Comparison of ENCODE assay signal across 8 mouse cellular contexts in genomic region chr3:134239321-134239970, GRCm38 (mm10). TPM values are rescaled to one million over a fixed set of nuclear protein-coding genes. Genes with fewer than 3 reads are reported as not detected.
DNase-seq lines count a peak whose midpoint lies in the region; ATAC-seq and TF ChIP-seq lines count a peak whose summit lies in the region.

No protein-coding gene starts in this region.

- no peak for TF ChIP-seq POLR2A in bone marrow macrophage, adult 2 months (IDR thresholded peaks at IDR 0.05; ENCODE audit: borderline replicate concordance, low read depth, low read length)

- no peak for TF ChIP-seq CTCF in bone marrow macrophage, adult 2 months (IDR thresholded peaks at IDR 0.05; ENCODE audit: low read depth, low read length)

- peak overlapping the region; percentile 69 for H3K4me2 ChIP-seq in forebrain, embryonic 11.5 days (ENCODE audit: low read depth, low read length, severe bottlenecking)
- H3K4me2 ChIP-seq in heart, embryonic 16.5 days (ENCODE audit: low read depth, low read length) = peak overlapping the region; percentile 86
- peak overlapping the region; percentile 70 for H3K4me2 ChIP-seq in liver, embryonic 15.5 days

- H3K9ac ChIP-seq in forebrain, embryonic 11.5 days (ENCODE audit: low read length) = peak overlapping the region; percentile 88
- peak overlapping the region; percentile 85 for H3K9ac ChIP-seq in heart, embryonic 16.5 days (ENCODE audit: low read length)
- no peak overlapping the region for H3K9ac ChIP-seq in liver, embryonic 15.5 days

- DNase-seq in CD4-positive helper T cell, adult 2 months (ENCODE audit: low read depth, low spot score) = peak; percentile 3
- peak; percentile 87 for DNase-seq in forebrain, embryonic 11.5 days (ENCODE audit: low spot score)
- peak; percentile 60 to 70 for DNase-seq in kidney, postnatal 4 days
- DNase-seq in ovary, adult 18-20 months (ENCODE audit: low spot score) = peak; percentile 33
- DNase-seq in urinary bladder, postnatal 4 days (ENCODE audit: low spot score in 2 of 2) = peak; percentile 35 to 59

- peak overlapping the region; percentile 61 for H3K4me3 ChIP-seq in bone marrow macrophage, adult 2 months (ENCODE audit: insufficient read depth, low read length)
- H3K4me3 ChIP-seq in forebrain, embryonic 11.5 days (ENCODE audit: low read depth, low read length) = peak overlapping the region; percentile 78
- H3K4me3 ChIP-seq in heart, embryonic 16.5 days (ENCODE audit: low read length) = peak overlapping the region; percentile 86
- peak overlapping the region; percentile 56 for H3K4me3 ChIP-seq in liver, embryonic 15.5 days (replicated peaks)

- 2% methylated on average over 31 of the region's 51 CpGs for WGBS in forebrain, embryonic 11.5 days
- 0% methylated on average over 49 of the region's 51 CpGs for WGBS in heart, embryonic 16.5 days
- under 1% methylated on average over 51 of the region's 51 CpGs for WGBS in liver, embryonic 15.5 days (ENCODE audit: insufficient replicate concordance)

- H3K36me3 ChIP-seq in forebrain, embryonic 11.5 days (ENCODE audit: control insufficient read depth, insufficient read depth, low read length) = no peaks in the 10 kb centered on the region
- no peaks in the 10 kb centered on the region for H3K36me3 ChIP-seq in heart, embryonic 16.5 days (ENCODE audit: control insufficient read depth, insufficient read depth)
- no peaks in the 10 kb centered on the region for H3K36me3 ChIP-seq in liver, embryonic 15.5 days (replicated peaks)

- no peaks in the 10 kb centered on the region for H3K9me3 ChIP-seq in forebrain, embryonic 11.5 days (ENCODE audit: control insufficient read depth, low read length)
- no peaks in the 10 kb centered on the region for H3K9me3 ChIP-seq in heart, embryonic 16.5 days (replicated peaks; ENCODE audit: control insufficient read depth, low read length)
- no peaks in the 10 kb centered on the region for H3K9me3 ChIP-seq in liver, embryonic 15.5 days (replicated peaks)

- H3K27me3 ChIP-seq in forebrain, embryonic 11.5 days (ENCODE audit: control insufficient read depth, insufficient read depth, low read length) = no peaks in the 10 kb centered on the region
- H3K27me3 ChIP-seq in heart, embryonic 16.5 days (ENCODE audit: control insufficient read depth, insufficient read depth, low read length) = no peaks in the 10 kb centered on the region
- peaks cover 76% of the 10 kb centered on the region for H3K27me3 ChIP-seq in liver, embryonic 15.5 days

- no peak overlapping the region for H3K27ac ChIP-seq in bone marrow macrophage, adult 2 months (ENCODE audit: insufficient read depth, low read depth, low read length)
- peak overlapping the region; percentile 98 for H3K27ac ChIP-seq in forebrain, embryonic 11.5 days (ENCODE audit: low read depth, low read length)
- H3K27ac ChIP-seq in heart, embryonic 16.5 days (ENCODE audit: low read length) = peak overlapping the region; percentile 92
- no peak overlapping the region for H3K27ac ChIP-seq in liver, embryonic 15.5 days (replicated peaks)

- no peaks in the 10 kb centered on the region for H3K4me1 ChIP-seq in bone marrow macrophage, adult 2 months (ENCODE audit: control insufficient read depth, insufficient read depth, low read length)
- H3K4me1 ChIP-seq in forebrain, embryonic 11.5 days (replicated peaks; ENCODE audit: control insufficient read depth, insufficient read depth, low read length) = no peaks in the 10 kb centered on the region; the same call in 1 of the 2 replicates
- H3K4me1 ChIP-seq in heart, embryonic 16.5 days (ENCODE audit: control insufficient read depth, insufficient read depth, low read length) = peaks cover 13% of the 10 kb centered on the region
- H3K4me1 ChIP-seq in liver, embryonic 15.5 days (replicated peaks) = 0 out of 2 replicates have a peak, but pooled peaks cover 2% of the 10 kb centered on the region

- peak; percentile 13 for ATAC-seq in forebrain, embryonic 11.5 days (replicated peaks; ENCODE audit: low FRiP score)
- peak; percentile 14; the same call in 1 of the 2 replicates for ATAC-seq in heart, embryonic 16.5 days (replicated peaks; ENCODE audit: extremely low read depth, insufficient read depth, low FRiP score)
- ATAC-seq in liver, embryonic 15.5 days (ENCODE audit: insufficient read depth) = 0 out of 2 replicates have a peak, but pooled peaks have one; percentile 20

RNA-seq across cellular contexts. Expression of gene Cxxc4, which starts 3.2 kb away (rescaled TPM):
- not detected in 2 replicates for polyA plus RNA-seq in bone marrow macrophage, adult 2 months (2012; ENCODE audit: insufficient read depth, insufficient read length, missing spikeins)
- 24.8 and 26.4 TPM in 2 replicates for polyA plus RNA-seq in forebrain, embryonic 11.5 days (2014; fragmentation: Nextera tagmentation; extraction: Ambion mirVana)
- polyA plus RNA-seq in heart, embryonic 16.5 days (2015; fragmentation: Nextera tagmentation; extraction: Ambion mirVana) = 2.8 and 2.9 TPM in 2 replicates
- 0.08 and 0.09 TPM in 2 replicates for polyA plus RNA-seq in liver, embryonic 15.5 days (2015; fragmentation: Nextera tagmentation; extraction: Ambion mirVana)

Comparison
In these comparisons a context has a peak if more than half of its experiments do, and no peak if none do; other contexts are left out.
1. DNase-seq: peak in every context shown above with its lines; median percentile 87 in forebrain, embryonic 11.5 days; 65 in kidney, postnatal 4 days; 47 in urinary bladder, postnatal 4 days; 33 in ovary, adult 18-20 months; 3 in CD4-positive helper T cell, adult 2 months.
2. H3K27ac ChIP-seq: peak in forebrain, embryonic 11.5 days (single experiment) and heart, embryonic 16.5 days (single experiment); none in bone marrow macrophage, adult 2 months (single experiment) and liver, embryonic 15.5 days (single experiment).
3. Peak in every context shown above with its lines, with median percentiles within 50 percentile points of each other: H3K4me3 ChIP-seq, ATAC-seq and H3K4me2 ChIP-seq.